Mouse (Mus musculus): ENCODE data around the gene Rp2.
A peak's percentile ranks its signal among the peaks of the same experiment; 100 is the strongest.

DNA sequence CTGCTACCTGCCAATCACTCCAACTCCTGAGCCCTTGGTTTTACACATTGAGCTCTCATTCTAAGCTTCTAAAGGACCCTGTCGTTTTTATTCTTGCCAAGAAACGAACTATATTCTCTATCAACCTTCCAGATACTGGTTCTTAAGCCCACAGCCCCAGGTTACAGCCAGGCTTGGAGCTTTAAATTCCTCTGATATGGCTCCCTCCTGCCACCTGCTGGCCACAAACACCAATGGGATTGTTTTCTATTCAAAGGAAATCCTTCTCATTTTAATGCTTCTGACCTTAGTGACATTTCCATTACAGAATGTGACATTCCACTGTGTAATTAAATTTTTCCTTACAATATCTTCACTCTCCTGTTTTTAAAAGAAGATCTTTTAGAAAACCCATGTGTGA is 28.6 kb upstream of the Rp2 start:
- TF ChIP-seq CTCF (IDR thresholded peaks at IDR 0.05; ENCODE audit: extremely low read depth, insufficient read depth, low read length) (peak; percentile 47), POLR2A (IDR thresholded peaks at IDR 0.05; ENCODE audit: extremely low read depth, insufficient read depth, low read length) (no peak)

Measured in cortical plate, adult 2 months (tissue).